In the genomic region with DNA sequence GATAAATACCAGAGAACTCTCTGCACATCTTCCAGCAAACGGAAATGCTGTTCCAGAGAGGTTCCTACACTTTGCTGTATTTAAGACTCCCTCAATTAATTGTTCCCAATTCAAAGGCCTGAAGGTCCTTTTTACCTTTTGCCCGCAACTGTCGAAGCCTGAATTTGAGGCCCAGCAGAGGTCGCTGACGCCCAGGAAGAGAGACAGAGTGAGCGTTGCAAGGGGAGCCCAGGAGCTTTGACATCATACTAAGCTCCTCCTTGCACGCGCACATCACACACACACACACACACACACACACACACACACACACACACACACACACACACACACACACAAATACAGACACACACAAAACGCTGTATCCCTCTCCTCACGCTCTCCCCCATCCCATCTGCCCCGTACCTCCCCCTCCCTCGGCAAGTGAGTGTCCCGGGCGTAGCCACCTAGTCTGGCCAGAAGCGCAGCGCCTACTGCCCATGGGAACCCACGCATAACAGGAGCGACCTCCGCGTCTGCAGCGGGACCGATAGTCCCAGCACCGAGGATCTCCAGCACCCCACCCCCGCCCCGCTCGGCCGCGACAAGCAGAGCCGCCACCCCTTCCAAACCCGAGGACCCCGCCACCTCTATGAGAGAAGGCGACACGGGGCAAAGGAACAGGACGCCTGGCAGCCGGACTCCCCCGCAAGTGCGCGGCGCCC, we compare ENCODE assay signal across 8 mouse cellular contexts. TPM values are rescaled to one million over a fixed set of nuclear protein-coding genes. Genes with fewer than 3 reads are reported as not detected.
DNase-seq lines count a peak whose midpoint lies in the region; ATAC-seq and TF ChIP-seq lines count a peak whose summit lies in the region.

A gene (plus strand): TSS at position 316 of the 704 bp plus-strand sequence.

- peak within 1 kb of the TSS; percentile 96 for H3K27ac ChIP-seq in gastrocnemius, adult 2 months
- H3K27ac ChIP-seq in hindbrain, postnatal 0 days, result peak within 1 kb of the TSS; percentile 93
- peak within 1 kb of the TSS; percentile 95 for H3K27ac ChIP-seq in left cerebral cortex, adult 2 months
- peak within 1 kb of the TSS; percentile 65 for H3K27ac ChIP-seq in macrophage

- H3K4me3 ChIP-seq in gastrocnemius, adult 2 months, result peak within 1 kb of the TSS; percentile 95
- H3K4me3 ChIP-seq in hindbrain, postnatal 0 days (ENCODE audit: low read length), result peak within 1 kb of the TSS; percentile 66
- peak within 1 kb of the TSS; percentile 81 for H3K4me3 ChIP-seq in left cerebral cortex, adult 2 months
- peak within 1 kb of the TSS; percentile 82 for H3K4me3 ChIP-seq in macrophage (ENCODE audit: inconsistent target)

- H3K4me2 ChIP-seq in hindbrain, postnatal 0 days (ENCODE audit: low read depth, low read length), result peak within 1 kb of the TSS; percentile 62

- ATAC-seq in hindbrain, postnatal 0 days, result peak; percentile 91

- no peaks in the 10 kb centered on the region for H3K9me3 ChIP-seq in hindbrain, postnatal 0 days (ENCODE audit: low read length)

- peak; percentile 79 for TF ChIP-seq CTCF in gastrocnemius, adult 2 months (IDR thresholded peaks at IDR 0.05)
- TF ChIP-seq CTCF in hindbrain, postnatal 0 days (IDR thresholded peaks at IDR 0.05; ENCODE audit: low read depth), result peak; percentile 87
- TF ChIP-seq CTCF in left cerebral cortex, adult 2 months (IDR thresholded peaks at IDR 0.05), result peak; percentile 74

- H3K27me3 ChIP-seq in hindbrain, postnatal 0 days (ENCODE audit: insufficient read depth, low read length), result no peaks in the 10 kb centered on the region

- WGBS in hindbrain, postnatal 0 days, result 0% methylated on average over 37 of the region's 39 CpGs
- WGBS in macrophage (ENCODE audit: missing documents), result 4% methylated on average over 34 of the region's 39 CpGs

- peak within 1 kb of the TSS; percentile 86 for H3K9ac ChIP-seq in hindbrain, postnatal 0 days (replicated peaks; ENCODE audit: low read length)

- H3K4me1 ChIP-seq in hindbrain, postnatal 0 days (ENCODE audit: insufficient read depth, low read length), result peaks cover 6% of the 10 kb centered on the region

- intact Hi-C loops in gastrocnemius, adult 2 months (cut with DNase I), result loop anchor here (1.0 to 5.0 kb wide), 2 partner anchors 86 to 226 kb away; no protein-coding TSS in a partner anchor
- intact Hi-C loops in left cerebral cortex, adult 2 months (cut with DNase I), result loop anchor here (1.0 to 5.0 kb wide), 3 partner anchors 226 to 479 kb away; no protein-coding TSS in a partner anchor

- no peaks in the 10 kb centered on the region for H3K36me3 ChIP-seq in hindbrain, postnatal 0 days (ENCODE audit: insufficient read depth, low read length)
- H3K36me3 ChIP-seq in macrophage (ENCODE audit: inconsistent target), result no peaks in the 10 kb centered on the region

- H3K79me2 ChIP-seq in macrophage (ENCODE audit: inconsistent target), result peaks cover 39% of the 10 kb centered on the region

- peak; percentile 75 for DNase-seq in R1 (ENCODE audit: low read depth, low spot score)
- DNase-seq in cerebellum, postnatal 14 days, result peak; percentile 94 to 95
- peak; percentile 88 for DNase-seq in gastrocnemius, adult 2 months
- DNase-seq in hindbrain, postnatal 0 days (ENCODE audit: low spot score), result peak; percentile 94
- DNase-seq in left cerebral cortex, adult 2 months (ENCODE audit: extremely low spot score in 1 of 2, low spot score in 2 of 2), result peak; percentile 83 to 84
- peak; percentile 79 for DNase-seq in retina, postnatal 7 days (ENCODE audit: low read depth, low spot score)
- peak; percentile 45 for DNase-seq in urinary bladder, postnatal 10 days (ENCODE audit: low spot score)

RNA-seq across cellular contexts. Expression of the gene that starts here (rescaled TPM):
- 10 to 100 TPM; 26.0 to 34.8 TPM for total RNA-seq in gastrocnemius, adult 2 months (2021)
- 9.4 and 9.9 TPM in 2 replicates for total RNA-seq in hindbrain, postnatal 0 days (2014; rRNA removed)
- 1.7 and 1.9 TPM in 2 replicates for polyA plus RNA-seq in hindbrain, postnatal 0 days (2015; fragmentation: Nextera tagmentation; extraction: Ambion mirVana)
- total RNA-seq in left cerebral cortex, adult 2 months (2021), result 10 to 100 TPM; 48.5 to 48.8 TPM
- 100 to 1,000 TPM in 10 of 26 experiments, 10 to 100 TPM in 15, 1 to 10 TPM in 1; 3.3 to 256 (median 56.5) TPM for total RNA-seq in macrophage (2018; cell fraction: chromatin; rRNA removed)
- 10 to 100 TPM in 22 of 26 experiments, 1 to 10 TPM in 4; 8.3 to 72.7 (median 27.6) TPM for total RNA-seq in macrophage (2018; cell fraction: cytosol; rRNA removed)
- total RNA-seq in macrophage (2018; cell fraction: nucleus; rRNA removed), result 100 to 1,000 TPM in 8 of 26 experiments, 10 to 100 TPM in 16, 1 to 10 TPM in 2; 9.0 to 221 (median 42.9) TPM
- polyA plus RNA-seq in macrophage (2018), result 23.6 to 35.2 TPM (median 25.7 TPM) in 3 replicates

Comparison
In these comparisons a context has a peak if more than half of its experiments do, and no peak if none do; other contexts are left out.
1. Peak in every context shown above with its lines: DNase-seq, ATAC-seq, H3K4me3 ChIP-seq and H3K27ac ChIP-seq.